Mouse (Mus musculus) forebrain, embryonic 14.5 days (tissue): ENCODE data around the gene Nell2. TPM values are rescaled to one million over a fixed set of nuclear protein-coding genes. Genes with fewer than 3 reads are reported as not detected.

Experiments used
- ATAC-seq: fragments of 200-750 bp; cut with Nextera tagmentation; 2 replicates; pipeline ENCODE4 v1.8.0; 2017; ENCODE audit warnings: mild to moderate bottlenecking, moderate library complexity
- DNase-seq: peaks from one replicate; pipeline ENCODE4 v3.0.0-alpha.2; 2015; ENCODE audit warnings: low spot score
- H3K27ac ChIP-seq: fragments of 300-500 bp; sonication (generic); 2 replicates; pipeline ENCODE4 v1.5.1; 2014; ENCODE audit warnings: low read depth, mild to moderate bottlenecking, control low read depth, low read length, moderate library complexity
- H3K27me3 ChIP-seq: fragments of 300-500 bp; sonication (generic); replicated peaks from 2 replicates; pipeline ENCODE4 v1.6.1; 2014; ENCODE audit warnings: low read length, control low read depth, mixed read lengths; ENCODE audit not compliant: control insufficient read depth, insufficient read depth
- H3K36me3 ChIP-seq: fragments of 300-500 bp; sonication (generic); 2 replicates; pipeline ENCODE4 v1.6.1; 2014; ENCODE audit warnings: low read length, control low read depth; ENCODE audit not compliant: control insufficient read depth, insufficient read depth
- H3K4me1 ChIP-seq: fragments of 300-500 bp; sonication (generic); 2 replicates; pipeline ENCODE4 v1.6.1; 2014; ENCODE audit warnings: antibody characterized with exemption, low read length, control low read depth; ENCODE audit not compliant: control insufficient read depth, insufficient read depth
- H3K4me2 ChIP-seq: fragments of 300-500 bp; sonication (generic); 2 replicates; pipeline ENCODE4 v1.6.1; 2014; ENCODE audit warnings: mild to moderate bottlenecking, control low read depth, low read length
- H3K4me3 ChIP-seq: fragments of 300-500 bp; sonication (generic); 2 replicates; pipeline ENCODE4 v1.5.1; 2014; ENCODE audit warnings: low read depth, low read length, control low read depth
- H3K9ac ChIP-seq: fragments of 300-500 bp; sonication (generic); 2 replicates; pipeline ENCODE4 v1.6.1; 2014; ENCODE audit warnings: mild to moderate bottlenecking, low read length, control low read depth, moderate library complexity
- H3K9me3 ChIP-seq: fragments of 300-500 bp; sonication (generic); replicated peaks from 2 replicates; pipeline ENCODE4 v1.6.1; 2016; ENCODE audit warnings: low read length, control low read depth, mixed read lengths; ENCODE audit not compliant: control insufficient read depth
- WGBS: fragments of 180-500 bp; shearing (Covaris S2); extraction: QIAGEN DNeasy Blood & Tissue Kit; methylation state at CpG from one replicate; pipeline ENCODE4 v1.1.7; 2014; 5-methylcytosine and 5-hydroxymethylcytosine counted together
- polyA plus RNA-seq: library from polyadenylated mRNA; unstranded; fragments of >200 nt; fragmentation: Nextera tagmentation; extraction: Ambion mirVana; gene quantifications from 2 replicates; pipeline ENCODE4 v1.2.1, GENCODE M21; 2014

The Nell2 gene
- polyA plus RNA-seq, 1 experiment from 2014 or later, result 153 TPM

DNA sequence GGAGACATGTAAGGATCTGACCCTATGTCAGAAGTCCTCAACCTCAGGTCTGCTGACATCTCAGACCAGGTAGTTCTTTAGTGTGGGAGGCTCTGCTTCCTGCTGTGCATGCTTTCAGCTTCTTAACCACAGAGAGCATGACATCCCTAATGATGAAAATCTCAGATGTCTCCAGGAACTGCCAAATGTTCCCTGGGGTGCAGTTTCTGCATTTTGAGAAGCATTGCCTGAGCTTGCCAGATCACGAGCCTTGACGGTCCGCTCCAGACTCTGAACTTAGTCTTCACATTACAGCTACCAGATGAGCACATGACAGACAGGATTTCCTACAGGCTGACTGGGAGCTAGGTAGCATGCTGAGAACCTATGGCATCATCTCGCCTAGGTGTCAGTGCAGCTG is 39.2 kb downstream of the Nell2 start:
- Histone ChIP-seq H3K9ac (no peak overlapping the region), H3K9me3 (no peaks in the 10 kb centered on the region), H3K4me1 (peaks cover 2% of the 10 kb centered on the region; the same call in 1 of the 2 replicates), H3K4me3 (no peak overlapping the region), H3K27ac (no peak overlapping the region), H3K36me3 (no peaks in the 10 kb centered on the region), H3K4me2 (no peak overlapping the region), H3K27me3 (no peaks in the 10 kb centered on the region)
- ATAC-seq (no peak), DNase-seq (peak; percentile 13)
- 87% methylated on average over 4 of the region's 4 CpGs for WGBS

DNA sequence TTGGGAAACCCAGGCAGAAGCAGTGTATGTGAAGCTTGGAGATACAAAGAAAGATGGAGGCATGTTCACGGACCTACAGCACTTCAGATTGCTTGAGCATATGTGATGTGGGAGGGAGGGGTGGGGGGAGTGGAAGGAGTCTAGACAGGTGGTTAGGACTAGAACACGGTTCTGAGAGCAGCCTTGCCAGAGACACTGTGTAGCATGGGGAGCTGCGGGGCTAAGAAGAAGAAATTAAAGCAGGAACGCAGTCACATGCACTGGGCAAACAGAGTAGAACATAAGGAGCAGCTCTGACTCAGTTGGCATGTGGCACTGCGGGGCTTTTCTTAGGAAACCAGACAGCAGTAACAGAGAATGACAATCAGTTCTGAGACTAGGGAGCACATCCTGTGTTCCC is 40.4 kb downstream of the Nell2 start:
- H3K27me3 ChIP-seq, result no peaks in the 10 kb centered on the region
- WGBS, result 71% methylated on average over 5 of the region's 5 CpGs
- ATAC-seq (peak; percentile 69; the same call in 1 of the 2 replicates), DNase-seq (peak; percentile 51)
- H3K9ac ChIP-seq, result no peak overlapping the region
- H3K27ac ChIP-seq, result 0 out of 2 replicates have a peak overlapping the region, but pooled peaks have one; percentile 17
- no peaks in the 10 kb centered on the region for H3K9me3 ChIP-seq
- peaks cover 2% of the 10 kb centered on the region; the same call in 1 of the 2 replicates for H3K4me1 ChIP-seq
- no peak overlapping the region for H3K4me3 ChIP-seq
- H3K36me3 ChIP-seq, result no peaks in the 10 kb centered on the region
- no peak overlapping the region for H3K4me2 ChIP-seq

DNA sequence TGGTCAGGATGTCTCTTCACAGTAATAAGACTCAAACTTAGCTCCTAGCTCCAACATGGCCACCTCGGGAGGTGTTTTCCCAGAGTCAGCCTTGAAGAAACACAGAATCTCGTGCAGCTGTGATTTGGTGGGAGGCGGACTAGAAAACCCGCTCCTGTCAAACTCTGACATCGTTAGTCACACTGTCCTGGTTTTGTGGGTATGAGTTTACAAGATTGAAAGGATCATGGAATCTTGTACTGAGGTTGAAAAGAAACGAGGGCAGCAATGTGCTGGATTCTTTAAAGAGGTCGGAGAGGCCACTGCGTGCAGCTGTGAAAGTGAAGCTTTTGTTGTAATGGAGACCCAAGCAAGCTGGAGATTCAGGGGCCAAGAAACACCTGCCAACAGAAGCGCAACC is 46.4 kb downstream of the Nell2 start:
- H3K4me2 ChIP-seq, result no peak overlapping the region
- no peaks in the 10 kb centered on the region for H3K36me3 ChIP-seq
- no peaks in the 10 kb centered on the region for H3K27me3 ChIP-seq
- no peaks in the 10 kb centered on the region for H3K4me1 ChIP-seq
- H3K4me3 ChIP-seq, result no peak overlapping the region
- no peak for DNase-seq
- H3K9me3 ChIP-seq, result no peaks in the 10 kb centered on the region
- no peak overlapping the region for H3K27ac ChIP-seq
- ATAC-seq, result no peak
- H3K9ac ChIP-seq, result no peak overlapping the region
- WGBS, result 50% methylated on average over 9 of the region's 9 CpGs

DNA sequence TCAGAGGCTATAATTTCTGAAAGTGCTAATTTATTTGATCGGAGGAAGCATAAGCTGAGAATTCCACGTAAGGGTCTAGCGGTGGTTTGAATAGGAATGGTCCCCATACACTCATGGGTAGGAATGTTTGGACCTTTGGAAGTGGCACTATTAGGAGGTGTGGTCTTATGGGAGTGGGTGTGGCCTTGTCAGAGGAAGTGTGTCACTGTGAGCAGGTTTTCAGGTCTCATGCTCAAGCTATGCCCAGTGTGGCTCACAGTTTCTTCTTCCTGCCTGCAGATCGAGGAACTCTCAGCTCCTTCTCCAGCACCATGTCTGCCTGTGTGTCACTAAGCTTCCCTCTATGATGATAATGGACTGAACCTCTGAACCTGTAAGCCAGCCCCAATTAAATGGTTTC is 46.8 kb downstream of the Nell2 start:
- no peak overlapping the region for H3K27ac ChIP-seq
- H3K36me3 ChIP-seq, result no peaks in the 10 kb centered on the region
- H3K4me2 ChIP-seq, result no peak overlapping the region
- 89% methylated on average over 4 of the region's 4 CpGs for WGBS
- ATAC-seq (no peak), DNase-seq (no peak)
- no peak overlapping the region for H3K4me3 ChIP-seq
- H3K9ac ChIP-seq, result no peak overlapping the region
- no peaks in the 10 kb centered on the region for H3K4me1 ChIP-seq
- H3K9me3 ChIP-seq, result no peaks in the 10 kb centered on the region
- no peaks in the 10 kb centered on the region for H3K27me3 ChIP-seq

DNA sequence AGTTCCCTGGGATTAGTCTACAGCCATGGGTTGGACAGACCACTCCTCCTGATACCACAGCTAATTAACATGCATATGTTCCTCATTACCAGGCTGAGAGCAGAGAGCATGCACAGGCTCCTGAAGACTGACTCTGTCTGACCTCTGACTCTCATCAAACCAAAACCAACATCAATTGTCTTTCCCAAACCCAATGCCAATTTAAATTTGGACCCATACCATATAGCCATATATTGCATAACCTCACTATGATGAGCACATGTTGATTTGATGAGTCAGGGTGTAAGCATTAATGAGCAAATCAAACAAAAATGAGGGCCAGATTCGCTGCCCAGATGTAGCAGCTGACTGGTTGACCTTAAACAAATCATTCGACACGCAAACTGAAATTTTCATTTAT is 51.9 kb downstream of the Nell2 start:
- Histone ChIP-seq H3K36me3 (peaks cover 9% of the 10 kb centered on the region; the same call in 1 of the 2 replicates), H3K4me2 (no peak overlapping the region), H3K4me1 (no peaks in the 10 kb centered on the region; the same call in 1 of the 2 replicates), H3K9ac (no peak overlapping the region), H3K9me3 (no peaks in the 10 kb centered on the region), H3K4me3 (no peak overlapping the region), H3K27me3 (no peaks in the 10 kb centered on the region), H3K27ac (no peak overlapping the region)
- DNase-seq (no peak), ATAC-seq (no peak)
- WGBS, result 94% methylated on average over 3 of the region's 3 CpGs

DNA sequence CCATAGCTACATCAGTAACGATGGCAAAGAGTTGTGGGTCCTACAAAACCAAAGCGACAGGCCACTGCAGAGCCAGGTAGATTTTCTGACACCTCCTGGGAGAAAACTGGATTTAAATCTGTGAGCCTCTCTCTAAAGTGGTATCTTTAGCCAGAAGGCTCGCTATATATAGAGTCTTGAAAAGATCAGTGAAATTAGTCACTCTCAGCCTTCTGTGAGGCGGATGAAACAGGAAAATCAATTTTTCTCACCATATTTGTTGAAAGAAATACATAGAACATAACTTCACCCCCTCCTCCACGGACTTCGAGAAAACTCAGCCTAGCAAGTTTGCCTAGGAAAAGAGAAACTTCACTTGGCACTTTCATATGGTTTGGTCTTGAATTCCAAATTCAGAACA is 54.4 kb downstream of the Nell2 start:
- ATAC-seq (no peak), DNase-seq (no peak)
- no peak overlapping the region for H3K4me3 ChIP-seq
- no peaks in the 10 kb centered on the region; the same call in 1 of the 2 replicates for H3K4me1 ChIP-seq
- H3K27me3 ChIP-seq, result no peaks in the 10 kb centered on the region
- 92% methylated on average over 6 of the region's 6 CpGs for WGBS
- H3K27ac ChIP-seq, result no peak overlapping the region
- no peak overlapping the region for H3K9ac ChIP-seq
- H3K36me3 ChIP-seq, result peaks cover 12% of the 10 kb centered on the region; the same call in 1 of the 2 replicates
- no peak overlapping the region for H3K4me2 ChIP-seq
- no peaks in the 10 kb centered on the region for H3K9me3 ChIP-seq

DNA sequence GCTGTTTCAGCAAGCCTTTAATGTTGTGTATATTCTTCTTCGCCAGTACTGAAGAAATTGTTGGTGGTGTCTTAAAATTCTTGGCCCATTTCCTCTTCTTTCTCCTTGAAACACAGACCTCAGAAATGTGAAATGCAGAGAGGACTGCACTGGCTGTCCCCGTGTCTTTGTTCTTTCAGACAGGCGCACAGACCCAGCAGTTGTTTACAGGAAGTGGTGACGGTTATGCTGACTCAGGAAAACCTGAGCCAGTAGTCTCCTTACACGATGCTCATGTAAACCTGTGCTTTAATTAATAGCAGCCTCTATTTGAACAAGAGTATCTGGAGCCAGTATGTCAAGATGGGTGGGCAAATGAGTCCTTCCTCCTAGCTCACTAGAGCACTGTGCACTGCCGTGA is 61.2 kb downstream of the Nell2 start:
- H3K4me3 ChIP-seq, result no peak overlapping the region
- H3K4me2 ChIP-seq, result no peak overlapping the region
- ATAC-seq (no peak), DNase-seq (peak; percentile 34)
- WGBS, result 64% methylated on average over 6 of the region's 6 CpGs
- H3K27me3 ChIP-seq, result no peaks in the 10 kb centered on the region
- H3K27ac ChIP-seq, result peak overlapping the region; percentile 21; the same call in 1 of the 2 replicates
- no peaks in the 10 kb centered on the region for H3K9me3 ChIP-seq
- H3K36me3 ChIP-seq, result peaks cover 6% of the 10 kb centered on the region; the same call in 1 of the 2 replicates
- peaks cover 2% of the 10 kb centered on the region; the same call in 1 of the 2 replicates for H3K4me1 ChIP-seq
- no peak overlapping the region for H3K9ac ChIP-seq

DNA sequence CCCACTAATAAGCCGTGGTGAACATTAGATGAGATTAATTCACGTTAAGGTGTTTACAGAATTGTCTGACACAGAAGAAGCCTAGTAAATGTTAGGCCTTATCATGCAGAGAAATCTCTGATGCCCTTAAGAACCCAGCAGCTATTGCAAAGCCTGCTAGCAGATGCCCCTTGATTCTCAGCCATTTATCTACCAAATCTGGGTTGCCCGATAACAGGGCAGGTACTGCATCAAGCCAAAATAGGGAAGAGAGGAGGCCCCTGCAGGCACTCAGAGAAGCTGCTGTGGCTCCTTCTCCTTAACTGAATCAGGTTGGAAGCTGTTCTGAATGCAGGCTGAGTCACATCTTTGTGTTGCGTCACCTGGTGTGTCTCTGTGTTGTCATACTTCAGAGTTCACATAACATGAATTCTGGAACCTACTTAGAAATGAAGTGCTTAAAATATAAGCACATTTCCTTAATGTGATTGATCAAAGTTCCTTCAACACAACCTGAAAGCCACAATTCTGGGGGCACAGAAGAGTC is 68.3 kb downstream of the Nell2 start:
- H3K4me2 ChIP-seq, result no peak overlapping the region
- H3K27ac ChIP-seq, result no peak overlapping the region
- 89% methylated on average over 4 of the region's 4 CpGs for WGBS
- H3K4me1 ChIP-seq, result no peaks in the 10 kb centered on the region
- H3K9ac ChIP-seq, result no peak overlapping the region
- H3K4me3 ChIP-seq, result no peak overlapping the region
- no peak for ATAC-seq
- H3K27me3 ChIP-seq, result no peaks in the 10 kb centered on the region
- H3K36me3 ChIP-seq, result no peaks in the 10 kb centered on the region
- no peaks in the 10 kb centered on the region for H3K9me3 ChIP-seq
- DNase-seq, result no peak

DNA sequence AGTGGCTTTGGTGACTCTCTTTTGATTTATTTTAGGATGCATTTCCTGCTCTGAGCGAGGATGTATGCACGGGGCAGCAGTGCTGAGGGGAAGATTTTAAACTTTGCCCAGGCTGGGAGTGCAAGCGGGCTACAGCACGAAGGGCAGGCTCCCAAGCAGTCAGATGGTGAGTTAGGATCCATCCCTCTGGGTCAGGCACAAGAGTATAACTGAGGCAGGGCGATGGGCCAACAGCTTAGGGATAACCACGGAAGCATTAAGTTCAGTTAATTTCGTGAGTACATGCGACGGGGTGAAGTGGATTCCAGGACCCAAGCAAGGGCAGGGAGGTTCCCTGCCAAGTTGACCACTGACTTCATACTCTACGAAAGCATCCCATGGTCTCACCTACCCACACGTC is 83.8 kb downstream of the Nell2 start:
- ATAC-seq, result no peak
- no peak for DNase-seq
- Histone ChIP-seq H3K4me2 (no peak overlapping the region), H3K4me1 (no peaks in the 10 kb centered on the region), H3K4me3 (no peak overlapping the region), H3K9ac (no peak overlapping the region), H3K36me3 (no peaks in the 10 kb centered on the region), H3K9me3 (no peaks in the 10 kb centered on the region), H3K27ac (no peak overlapping the region), H3K27me3 (no peaks in the 10 kb centered on the region)
- WGBS, result 85% methylated on average over 11 of the region's 11 CpGs
